Mouse (Mus musculus) lung, postnatal 25 days (tissue): Measurements from ENCODE around the gene Rbm6.

Experiments used
- DNase-seq: peaks from one replicate; pipeline ENCODE4 v3.0.0; 2022; ENCODE audit warnings: low spot score

Gene Rbm6

DNA sequence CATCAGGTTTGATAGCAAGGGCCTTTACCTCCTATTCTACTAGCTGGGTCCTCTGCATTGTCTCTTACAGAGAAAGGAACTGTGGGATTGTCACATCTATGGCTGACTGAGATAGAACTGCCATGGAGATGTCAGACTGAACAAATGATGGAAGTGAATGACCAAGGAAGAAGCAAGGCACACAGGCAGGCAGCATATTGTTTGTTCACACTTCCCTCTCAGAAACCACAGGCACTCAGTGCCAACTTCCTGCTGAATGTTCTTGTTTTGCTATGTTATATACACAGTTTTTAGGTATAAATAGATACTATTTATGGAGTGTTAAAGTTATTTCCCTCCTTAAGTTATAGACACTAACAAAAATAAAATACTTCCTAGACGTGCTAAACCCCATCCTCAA lies 125.7 kb downstream of the Rbm6 start:
- DNase-seq, result peak; percentile 16

DNA sequence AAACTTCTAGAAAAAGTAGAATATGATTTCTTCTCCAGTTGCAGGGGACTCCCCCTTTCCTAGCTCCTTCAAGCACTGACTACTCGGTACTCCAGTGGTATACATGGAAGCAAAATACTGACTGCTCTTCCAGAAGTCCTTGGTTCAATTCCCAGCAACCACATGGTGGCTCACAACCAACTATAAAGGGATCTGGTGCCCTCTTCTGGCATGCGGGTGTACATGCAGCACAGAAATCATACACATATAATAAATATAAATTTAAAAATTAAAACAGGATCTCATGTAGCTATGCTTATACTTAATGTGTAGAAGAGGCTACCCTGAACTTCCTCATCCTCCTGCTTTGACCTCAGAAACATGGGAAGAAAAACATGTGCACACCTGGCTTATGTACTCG lies 126.4 kb downstream of the Rbm6 start:
- no peak for DNase-seq

DNA sequence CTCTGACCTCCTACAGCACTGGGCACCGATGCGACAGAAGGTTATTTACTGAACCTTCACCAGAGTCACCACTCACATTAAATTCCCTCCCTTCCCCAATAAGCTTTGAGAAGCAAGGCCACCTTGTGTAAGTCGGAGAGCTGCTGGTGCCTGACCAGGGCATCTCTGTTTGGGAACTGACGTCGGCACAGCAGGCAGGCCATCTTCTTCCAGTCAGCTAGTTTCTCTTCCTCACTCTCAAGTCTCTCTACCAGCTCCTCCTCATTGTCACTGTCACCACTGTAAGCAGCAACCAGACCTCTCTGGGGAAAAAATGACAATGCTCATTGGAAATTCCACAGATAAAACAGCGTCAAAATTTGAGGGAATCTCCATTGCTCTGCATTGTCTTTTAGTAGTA lies 129.0 kb downstream of the Rbm6 start:
- DNase-seq, result no peak

DNA sequence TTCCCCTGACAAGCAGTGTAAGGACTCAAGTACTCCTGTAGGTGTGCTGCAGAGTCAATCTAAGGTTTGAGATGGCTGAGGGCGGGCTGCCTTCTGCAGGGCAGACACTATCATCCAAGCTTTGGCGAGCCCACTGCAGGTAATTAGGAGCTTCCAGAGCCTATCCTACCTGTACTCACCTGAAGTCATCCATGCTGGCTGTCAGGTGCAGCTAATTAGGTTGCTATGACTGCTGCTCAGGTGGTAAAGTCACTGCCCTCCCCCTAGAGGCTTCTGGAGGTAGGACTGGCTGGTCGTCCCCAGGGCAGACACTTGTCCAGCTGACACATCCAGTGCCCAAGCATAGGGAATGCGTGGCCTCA lies 134.2 kb downstream of the Rbm6 start:
- no peak for DNase-seq

DNA sequence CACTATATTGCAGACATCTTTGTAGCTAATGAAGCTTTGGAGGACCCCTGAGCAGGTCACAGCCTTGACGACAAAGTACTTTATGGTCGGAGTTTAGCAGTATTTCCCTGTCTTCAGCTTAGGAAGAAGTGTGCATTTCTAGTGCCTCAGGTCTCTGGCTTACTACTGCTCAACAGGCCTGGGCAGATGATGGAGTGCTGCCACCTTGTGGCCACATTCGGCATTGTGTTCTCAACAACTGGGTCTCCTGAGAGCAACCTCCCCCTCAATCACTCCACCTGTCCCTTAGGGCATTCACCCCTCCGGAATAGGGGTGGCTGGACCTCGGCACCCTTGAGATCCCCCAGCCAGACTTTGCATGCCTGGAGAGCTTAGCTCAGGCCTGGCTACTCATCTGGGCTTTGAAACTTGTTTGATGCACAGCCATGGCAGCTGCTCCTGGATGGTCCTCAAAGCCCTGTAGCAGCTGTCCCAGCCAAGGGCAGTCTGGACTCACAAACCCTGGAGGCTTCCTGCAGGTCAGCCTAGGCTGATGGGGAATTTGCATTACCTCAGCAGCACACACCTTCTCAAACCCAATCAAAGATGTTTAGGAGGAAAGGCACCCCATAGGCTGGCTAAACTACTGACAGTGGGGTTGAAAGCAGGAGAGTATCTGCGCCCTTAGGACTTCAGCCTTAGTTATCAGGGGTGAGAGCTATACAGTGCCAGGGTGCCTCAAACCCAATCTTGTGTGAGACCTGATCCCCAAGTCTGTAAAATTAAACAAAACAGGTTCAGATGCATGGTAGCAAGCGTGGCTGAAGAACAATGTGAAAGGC lies 134.8 kb downstream of the Rbm6 start:
- DNase-seq, result peak; percentile 88

DNA sequence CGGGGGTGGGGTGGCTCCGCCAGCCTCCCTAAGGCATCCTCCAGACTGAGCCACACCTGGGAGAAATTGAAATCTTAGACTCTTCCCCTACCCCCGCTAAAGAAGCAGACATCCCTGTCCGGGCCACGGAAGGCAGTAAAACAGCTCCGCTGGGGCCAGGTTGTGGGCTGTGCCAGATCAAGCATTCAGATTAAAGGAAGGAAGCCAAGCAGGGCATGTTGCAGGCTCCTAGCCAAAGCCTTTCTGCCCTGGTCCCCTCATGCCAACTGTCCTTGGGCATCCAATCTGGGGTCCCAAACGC lies 136.9 kb downstream of the Rbm6 start:
- no peak for DNase-seq

DNA sequence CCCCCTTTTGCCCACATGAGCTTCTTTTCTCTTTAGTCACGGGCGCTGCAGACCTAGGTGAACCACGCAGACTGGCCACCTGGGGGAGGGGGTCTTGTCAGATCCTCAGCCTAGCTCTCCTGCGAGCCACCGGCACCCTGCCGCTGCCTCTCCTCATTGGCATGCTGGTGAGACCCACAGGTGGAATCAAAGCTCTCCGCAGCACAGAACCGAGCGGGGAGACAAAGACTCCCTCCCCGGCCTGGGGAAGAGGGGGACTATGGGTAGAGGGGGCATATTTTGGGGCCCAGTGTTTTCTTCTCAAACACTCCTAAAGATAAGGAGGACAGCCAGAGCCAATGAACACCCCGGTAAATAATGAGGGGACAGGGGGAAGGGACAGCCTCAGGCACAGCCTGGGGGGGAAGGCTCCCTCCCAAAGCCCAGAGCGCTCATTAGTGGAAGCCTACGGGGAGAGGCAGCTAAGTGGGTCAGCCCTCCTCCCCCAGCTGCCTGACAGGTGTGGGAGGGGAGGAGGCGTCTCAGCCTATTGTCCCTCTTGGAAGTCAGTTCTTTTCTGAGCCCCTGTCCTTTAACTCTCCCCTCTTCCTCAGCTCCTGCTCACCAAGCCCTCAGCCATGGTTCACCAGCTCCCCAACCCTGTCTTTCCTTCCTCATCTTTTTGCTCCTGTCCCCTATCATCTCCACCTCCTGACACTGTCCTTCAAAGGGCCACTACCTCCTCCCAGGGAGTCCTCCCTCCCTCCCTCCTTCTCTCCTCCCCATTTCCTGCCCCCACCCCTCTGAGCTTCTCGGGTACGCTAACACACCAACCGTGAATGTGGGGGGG lies 137.5 kb downstream of the Rbm6 start:
- no peak for DNase-seq

DNA sequence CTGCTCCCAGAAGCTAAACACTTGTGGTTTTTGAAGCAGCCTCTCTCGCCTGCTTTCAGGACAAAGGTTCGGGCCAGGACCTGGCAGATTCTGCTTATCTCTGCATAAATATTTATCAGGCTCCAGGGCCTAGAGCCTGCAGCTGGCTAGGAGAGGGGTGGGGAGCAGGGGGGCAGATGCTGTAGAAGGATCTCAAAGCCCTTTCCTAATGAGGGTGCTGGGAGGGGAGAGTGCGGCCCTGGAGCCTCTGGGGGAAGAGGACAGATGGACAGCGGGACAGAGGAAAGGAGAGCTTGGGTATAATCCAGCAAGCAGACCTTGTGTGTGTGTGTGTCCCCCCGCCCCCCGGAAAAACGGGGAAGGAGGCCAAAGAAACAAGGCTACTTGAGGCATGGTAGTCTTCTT lies 138.5 kb downstream of the Rbm6 start:
- no peak for DNase-seq

DNA sequence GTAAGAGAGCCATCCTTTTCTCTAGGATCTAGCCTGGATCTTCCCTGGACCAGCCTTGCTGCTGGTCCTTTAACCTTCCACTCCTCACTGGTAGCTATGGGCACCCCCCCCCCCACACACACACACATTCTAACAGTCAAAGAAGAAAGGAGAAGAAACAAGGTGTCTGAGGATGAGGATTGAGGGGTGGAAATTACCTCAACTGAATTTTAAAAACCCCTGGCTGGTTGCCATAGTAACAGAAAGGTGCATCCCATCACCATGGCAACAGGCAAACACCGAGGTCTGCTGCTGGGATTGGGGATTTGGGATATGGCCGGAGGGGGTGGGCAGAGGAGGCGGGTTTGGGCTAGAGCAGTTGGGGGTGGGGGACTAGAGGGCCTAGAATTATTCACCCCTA lies 143.3 kb downstream of the Rbm6 start:
- no peak for DNase-seq

DNA sequence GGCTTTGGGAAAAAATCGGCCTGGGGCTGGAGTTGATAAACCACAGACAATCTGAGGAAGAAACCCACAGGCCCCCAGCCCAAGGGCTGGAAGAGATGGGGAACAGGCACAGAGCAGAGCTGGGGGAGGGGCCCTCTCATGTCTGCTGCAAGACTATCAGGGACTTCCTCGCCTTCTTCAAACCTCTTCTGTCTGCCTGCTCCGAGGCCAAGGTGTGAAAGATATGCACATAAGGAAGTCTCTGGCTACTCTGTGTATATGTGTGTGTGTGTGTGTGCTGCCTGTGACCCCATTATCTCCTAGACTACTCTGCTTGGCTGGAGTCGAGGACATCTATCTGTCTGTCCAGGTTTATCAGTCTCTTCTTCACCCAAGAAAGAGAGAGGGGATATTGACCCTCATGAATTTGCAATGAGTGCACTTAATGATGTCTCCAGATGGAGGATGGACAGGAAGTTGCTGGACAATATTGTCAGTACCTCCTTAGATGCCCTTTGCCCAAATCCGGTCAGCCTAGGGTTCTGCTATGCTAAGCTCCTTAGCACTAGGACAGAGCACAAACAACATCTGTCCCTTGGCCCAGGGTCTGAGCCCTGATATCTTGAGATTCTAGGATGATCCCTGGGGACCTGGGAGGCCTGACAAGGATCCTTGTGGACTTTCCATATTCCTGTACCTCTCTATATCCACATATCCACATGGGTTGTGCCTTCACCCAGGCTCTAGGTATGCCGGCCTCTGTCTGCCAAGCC lies 143.9 kb downstream of the Rbm6 start:
- DNase-seq, result no peak

DNA sequence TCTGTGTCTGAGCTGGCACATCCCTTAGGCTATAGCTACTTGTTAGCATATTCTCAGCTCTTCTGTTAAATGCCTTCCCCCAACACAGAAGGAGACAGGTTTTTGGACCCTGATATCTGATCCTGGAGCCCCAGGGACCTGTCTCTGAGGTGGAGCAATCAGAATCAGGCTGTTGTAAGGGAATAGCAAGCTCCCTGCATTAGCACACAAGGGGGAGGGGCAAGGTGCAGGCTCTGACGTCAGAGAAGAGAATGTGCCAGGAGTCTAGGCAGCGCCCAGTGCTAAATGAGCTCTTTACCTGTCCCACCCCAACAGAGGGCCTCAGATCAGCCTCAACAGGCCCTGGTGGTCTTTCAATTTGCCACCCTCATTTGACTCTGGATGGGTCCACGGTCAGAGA lies 146.0 kb downstream of the Rbm6 start:
- no peak for DNase-seq

DNA sequence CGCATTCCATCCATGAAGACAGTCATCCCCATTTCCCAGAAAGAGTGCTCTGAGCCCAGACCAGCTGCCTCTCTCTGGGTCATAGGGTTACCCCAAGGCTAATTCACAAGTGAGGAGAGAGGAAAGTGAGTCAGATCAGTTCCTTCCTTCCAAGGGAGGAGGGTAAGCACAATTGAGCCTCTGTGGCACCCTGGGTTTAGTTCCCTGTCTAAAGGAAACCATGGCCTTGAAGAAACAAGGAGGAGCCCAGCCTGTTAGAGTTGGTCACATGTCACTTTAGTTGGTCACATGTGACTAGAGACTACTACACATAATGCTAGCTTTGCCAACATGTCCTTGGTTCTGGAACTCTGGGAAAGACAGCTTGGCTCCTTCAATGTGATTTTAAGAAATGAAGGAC lies 148.2 kb downstream of the Rbm6 start:
- DNase-seq, result no peak

DNA sequence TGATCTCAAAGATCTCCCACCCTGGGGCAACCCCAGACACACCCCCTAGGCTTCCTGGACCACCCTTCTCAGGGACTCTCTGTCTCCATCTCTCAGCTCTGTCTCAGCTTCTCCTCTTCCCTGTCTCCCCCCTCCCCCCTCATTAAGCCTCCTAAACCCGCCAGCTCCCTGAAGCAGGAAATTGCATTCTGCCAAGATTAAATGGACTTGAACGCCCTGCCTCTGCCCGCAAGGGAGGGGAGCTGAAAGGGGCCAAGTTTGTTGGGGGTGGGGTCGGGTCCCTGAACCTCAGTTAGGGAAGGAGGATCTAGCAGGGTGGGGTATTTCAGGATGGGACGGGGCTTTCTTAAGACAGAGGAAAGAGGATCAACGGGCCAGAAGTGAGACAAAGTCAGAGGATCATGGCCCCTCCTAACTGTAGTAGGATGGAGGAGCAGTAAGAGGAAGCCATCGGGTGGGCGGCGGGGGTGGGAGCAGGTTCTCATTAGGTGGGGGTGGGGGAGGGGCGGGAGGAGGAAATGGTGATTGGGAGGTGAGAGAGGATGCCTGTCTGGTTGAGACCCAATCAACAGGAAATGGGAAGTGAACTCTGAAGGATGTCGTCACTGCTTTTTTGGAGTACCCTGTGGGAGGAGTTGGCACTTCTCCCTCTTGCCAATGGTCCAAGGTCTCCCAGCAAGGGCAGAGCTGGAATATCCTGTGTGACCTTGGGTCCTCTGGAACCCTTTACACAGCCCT lies 149.1 kb downstream of the Rbm6 start:
- peak; percentile 87 for DNase-seq
